Mouse (Mus musculus): ENCODE data around the gene Prkcsh. TPM values are rescaled to one million over a fixed set of nuclear protein-coding genes. Genes with fewer than 3 reads are reported as not detected.

Gene Prkcsh
- polyA plus RNA-seq (2012; rRNA removed), result 31.5 and 45.1 TPM in 2 replicates
- polyA plus RNA-seq (2014; fragmentation: Nextera tagmentation; extraction: Ambion mirVana), result 29.2 and 31.2 TPM in 2 replicates

DNA sequence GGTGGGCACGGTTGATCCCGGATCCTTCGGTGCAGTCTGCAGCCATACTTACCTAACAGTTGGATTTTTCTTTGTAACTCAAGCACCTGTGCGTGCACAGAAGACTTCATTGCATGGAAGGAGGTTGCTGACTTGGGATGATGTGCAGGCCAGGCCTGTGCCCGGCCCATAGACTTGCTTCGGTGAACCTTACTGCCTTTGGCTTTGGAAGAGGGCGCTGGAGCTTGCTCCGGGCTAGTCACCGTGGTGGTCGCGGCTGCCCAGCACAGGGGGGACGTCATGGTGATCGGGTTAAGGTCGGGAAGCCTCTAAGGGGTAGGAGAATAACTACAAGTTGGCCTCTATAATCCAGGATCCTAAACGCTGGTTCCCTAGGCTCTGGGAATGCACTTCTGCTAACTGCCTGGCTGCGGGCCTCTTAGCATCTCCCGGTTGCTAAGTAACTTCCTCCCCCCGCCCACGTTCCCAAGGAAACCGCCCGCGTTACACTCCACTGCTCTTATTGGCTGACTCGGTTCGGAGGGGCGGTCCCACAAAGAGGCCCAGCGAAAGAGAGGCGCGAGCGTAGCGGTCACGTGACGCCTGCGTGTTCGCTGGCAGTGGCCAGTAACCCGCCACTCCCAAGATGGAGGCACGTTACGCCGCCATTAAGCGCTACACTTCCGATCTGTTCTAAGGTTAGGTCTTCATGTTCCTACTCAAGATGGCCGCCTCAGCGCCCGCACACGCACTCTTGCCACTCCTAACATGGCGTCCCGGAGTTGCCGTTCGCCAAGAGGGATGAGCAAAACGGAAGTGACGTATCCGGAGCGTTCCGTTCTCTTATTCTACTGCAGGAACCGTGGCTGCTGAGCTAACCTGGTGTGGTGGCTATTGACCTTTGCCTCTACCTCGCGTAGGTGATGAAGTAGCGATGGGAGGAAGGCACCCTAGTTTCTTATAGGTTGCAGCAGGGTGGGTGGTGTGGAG lies at the start of gene Prkcsh, which contains the start of gene Ccdc151:
TSS of gene Prkcsh (plus strand) at position 613 of the 969 bp plus-strand sequence.
TSS of gene Ccdc151 (minus strand) at position 441 of the 969 bp plus-strand sequence.
- Histone ChIP-seq H3K36me3 (replicated peaks; ENCODE audit: control insufficient read depth, insufficient read depth, low read depth) (peaks cover 15% of the 10 kb centered on the region), H3K4me2 (ENCODE audit: low read depth) (peak within 1 kb of the TSS; percentile 93), H3K4me1 (replicated peaks; ENCODE audit: control insufficient read depth in 2 of 2, insufficient read depth in 2 of 2, low read length in 1 of 2) (peaks cover 9 to 10% of the 10 kb centered on the region in 2 experiments), H3K9me3 (ENCODE audit: control insufficient read depth, low read length) (no peaks in the 10 kb centered on the region), H3K27ac (peak within 1 kb of the TSS; percentile 69), H3K4me3 (ENCODE audit: insufficient read depth in 1 of 2, low read depth in 2 of 2, low read length in 2 of 2) (peak within 1 kb of the TSS; percentile 88 to 95), H3K27me3 (ENCODE audit: control insufficient read depth, insufficient read depth, low read length) (no peaks in the 10 kb centered on the region; the same call in 1 of the 2 replicates), H3K9ac (replicated peaks) (peak within 1 kb of the TSS; percentile 75)
- DNase-seq (ENCODE audit: low read depth in 3 of 3, low spot score in 3 of 3), result peak; percentile 99
- ATAC-seq (ENCODE audit: insufficient read depth), result peak; percentile 99
- WGBS (ENCODE audit: insufficient replicate concordance), result 8% methylated on average over 57 of the region's 57 CpGs
- TF ChIP-seq EP300 (IDR thresholded peaks at IDR 0.05; ENCODE audit: low read depth) (no peak), CTCF (IDR thresholded peaks at IDR 0.05; ENCODE audit: low read depth) (no peak; the same call in 1 of the 2 replicates)

DNA sequence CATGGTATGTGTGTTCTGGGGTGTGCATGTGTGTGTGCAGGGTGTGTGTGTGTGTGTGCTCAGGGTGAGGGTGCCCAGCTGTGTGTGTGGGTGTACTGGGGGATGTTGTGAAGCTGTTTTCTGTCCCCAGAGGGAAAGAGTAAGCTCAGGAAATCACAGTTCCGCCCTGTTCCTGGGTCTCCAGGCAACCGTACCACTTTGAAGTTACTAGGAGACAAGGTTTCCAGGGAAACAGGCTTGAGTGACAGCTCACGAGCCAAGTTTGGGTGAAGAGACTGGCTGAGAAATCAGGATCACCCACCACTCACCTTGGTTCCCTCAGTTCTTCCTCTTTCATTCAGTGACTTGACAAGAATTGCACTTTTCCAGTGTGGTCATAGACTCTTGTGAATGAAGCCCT lies 49.0 kb upstream of the Prkcsh start:
- ATAC-seq (ENCODE audit: insufficient read depth) (no peak), DNase-seq (ENCODE audit: low read depth in 3 of 3, low spot score in 3 of 3) (no peak)
- no peak overlapping the region for H3K9ac ChIP-seq (replicated peaks)
- no peak overlapping the region for H3K4me2 ChIP-seq (ENCODE audit: low read depth)
- H3K27me3 ChIP-seq (ENCODE audit: control insufficient read depth, insufficient read depth, low read length), result no peaks in the 10 kb centered on the region; the same call in 1 of the 2 replicates
- 16% methylated on average over 3 of the region's 3 CpGs for WGBS (ENCODE audit: insufficient replicate concordance)
- peaks cover 4 to 5% of the 10 kb centered on the region in 2 experiments for H3K4me1 ChIP-seq (replicated peaks; ENCODE audit: control insufficient read depth in 2 of 2, insufficient read depth in 2 of 2, low read length in 1 of 2)
- TF ChIP-seq EP300 (IDR thresholded peaks at IDR 0.05; ENCODE audit: low read depth), result no peak
- no peak for TF ChIP-seq CTCF (IDR thresholded peaks at IDR 0.05; ENCODE audit: low read depth)
- no peaks in the 10 kb centered on the region for H3K9me3 ChIP-seq (ENCODE audit: control insufficient read depth, low read length)
- peaks cover 10% of the 10 kb centered on the region for H3K36me3 ChIP-seq (replicated peaks; ENCODE audit: control insufficient read depth, insufficient read depth, low read depth)
- H3K4me3 ChIP-seq (ENCODE audit: insufficient read depth in 1 of 2, low read depth in 2 of 2, low read length in 2 of 2), result no peak overlapping the region
- H3K27ac ChIP-seq, result no peak overlapping the region

DNA sequence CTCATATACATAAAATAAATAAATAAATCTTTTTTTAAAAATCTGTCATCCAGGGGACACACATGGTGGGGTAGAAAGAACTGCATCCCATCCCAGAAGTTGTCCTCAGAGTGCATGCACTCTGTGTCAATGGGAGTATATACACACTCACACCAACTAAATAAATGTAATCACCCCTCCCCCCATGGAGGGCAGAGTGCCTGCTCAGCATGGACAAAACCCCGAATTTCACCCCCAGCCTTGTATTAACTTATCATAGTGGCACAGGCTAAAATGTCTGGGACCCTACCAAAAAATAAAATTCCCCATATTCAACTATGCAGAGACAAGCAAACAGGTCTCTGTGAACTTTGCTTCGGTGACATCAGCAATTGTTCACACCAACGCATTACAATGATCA lies 48.0 kb upstream of the Prkcsh start:
- Histone ChIP-seq H3K4me2 (ENCODE audit: low read depth) (peak overlapping the region; percentile 73), H3K4me3 (ENCODE audit: insufficient read depth in 1 of 2, low read depth in 2 of 2, low read length in 2 of 2) (peak overlapping the region in 1 of 2 experiments; percentile 74; a peak in 2 of 4 replicates), H3K27ac (no peak overlapping the region), H3K36me3 (replicated peaks; ENCODE audit: control insufficient read depth, insufficient read depth, low read depth) (peaks cover 20% of the 10 kb centered on the region), H3K9me3 (ENCODE audit: control insufficient read depth, low read length) (no peaks in the 10 kb centered on the region), H3K27me3 (ENCODE audit: control insufficient read depth, insufficient read depth, low read length) (no peaks in the 10 kb centered on the region; the same call in 1 of the 2 replicates), H3K4me1 (replicated peaks; ENCODE audit: control insufficient read depth in 2 of 2, insufficient read depth in 2 of 2, low read length in 1 of 2) (peaks cover 5 to 8% of the 10 kb centered on the region in 2 experiments), H3K9ac (replicated peaks) (no peak overlapping the region)
- no peak for ATAC-seq (ENCODE audit: insufficient read depth)
- 64% methylated on average over 3 of the region's 3 CpGs for WGBS (ENCODE audit: insufficient replicate concordance)
- TF ChIP-seq CTCF (IDR thresholded peaks at IDR 0.05; ENCODE audit: low read depth) (no peak), EP300 (IDR thresholded peaks at IDR 0.05; ENCODE audit: low read depth) (no peak)
- no peak for DNase-seq (ENCODE audit: low read depth in 3 of 3, low spot score in 3 of 3)

DNA sequence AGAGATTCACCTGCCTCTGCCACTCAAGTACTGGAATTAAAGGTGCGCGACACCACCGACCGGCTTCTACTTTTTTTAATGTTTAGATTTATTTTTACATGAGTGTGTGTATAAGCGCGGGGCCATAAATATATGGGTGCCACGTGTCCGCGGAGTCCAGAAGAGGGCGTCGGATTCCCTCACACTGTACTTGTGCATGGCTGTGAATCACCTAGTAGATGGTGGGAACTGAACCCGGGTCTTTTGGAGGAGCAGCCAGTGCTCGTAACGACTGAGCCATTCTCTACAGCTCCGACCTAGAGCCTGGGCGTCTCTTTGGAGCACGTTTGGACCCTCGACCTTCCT lies 47.4 kb upstream of the Prkcsh start:
- peak overlapping the region; percentile 40; the same call in 1 of the 2 replicates for H3K9ac ChIP-seq (replicated peaks)
- WGBS (ENCODE audit: insufficient replicate concordance), result 2% methylated on average over 18 of the region's 18 CpGs

More for the DNA sequence above, 47.4 kb upstream of the Prkcsh start:
- Histone ChIP-seq H3K9me3 (ENCODE audit: control insufficient read depth, low read length) (no peaks in the 10 kb centered on the region), H3K4me3 (ENCODE audit: insufficient read depth in 1 of 2, low read depth in 2 of 2, low read length in 2 of 2) (peak overlapping the region; percentile 74 to 81), H3K4me1 (replicated peaks; ENCODE audit: control insufficient read depth in 2 of 2, insufficient read depth in 2 of 2, low read length in 1 of 2) (peaks cover 8 to 11% of the 10 kb centered on the region in 2 experiments), H3K27me3 (ENCODE audit: control insufficient read depth, insufficient read depth, low read length) (no peaks in the 10 kb centered on the region), H3K36me3 (replicated peaks; ENCODE audit: control insufficient read depth, insufficient read depth, low read depth) (peaks cover 26% of the 10 kb centered on the region), H3K27ac (peak overlapping the region; percentile 48), H3K4me2 (ENCODE audit: low read depth) (peak overlapping the region; percentile 73)
- TF ChIP-seq CTCF (IDR thresholded peaks at IDR 0.05; ENCODE audit: low read depth) (peak; percentile 65), EP300 (IDR thresholded peaks at IDR 0.05; ENCODE audit: low read depth) (no peak)
- peak; percentile 69 for ATAC-seq (ENCODE audit: insufficient read depth)
- no peak for DNase-seq (ENCODE audit: low read depth in 3 of 3, low spot score in 3 of 3)

Measured in liver, embryonic 14.5 days (tissue).